Mouse (Mus musculus) stomach, embryonic 16.5 days (tissue): ENCODE data around the gene A930017K11Rik. TPM values are rescaled to one million over a fixed set of nuclear protein-coding genes. Genes with fewer than 3 reads are reported as not detected.

ENCODE experiments used
- ATAC-seq: fragments of 200-750 bp; cut with Nextera tagmentation; 2 replicates; pipeline ENCODE4 v1.8.0; 2017; ENCODE audit warnings: moderate number of reproducible peaks, moderate TSS enrichment; ENCODE audit not compliant: insufficient read depth, low FRiP score
- H3K27ac ChIP-seq: fragments of 300-500 bp; sonication (generic); 2 replicates; pipeline ENCODE4 v1.5.1; 2014; ENCODE audit warnings: low read length
- H3K27me3 ChIP-seq: fragments of 300-500 bp; sonication (generic); 2 replicates; pipeline ENCODE4 v1.6.1; 2014; ENCODE audit warnings: low read length, control low read depth, mixed read lengths; ENCODE audit not compliant: control insufficient read depth, insufficient read depth
- H3K36me3 ChIP-seq: fragments of 300-500 bp; sonication (generic); 2 replicates; pipeline ENCODE4 v1.6.1; 2014; ENCODE audit warnings: low read length; ENCODE audit not compliant: control insufficient read depth, insufficient read depth
- H3K4me1 ChIP-seq: fragments of 300-500 bp; sonication (generic); 2 replicates; pipeline ENCODE4 v1.6.1; 2014; ENCODE audit warnings: low read length, control low read depth, mixed read lengths; ENCODE audit not compliant: control insufficient read depth, insufficient read depth
- H3K4me2 ChIP-seq: fragments of 300-500 bp; sonication (generic); 2 replicates; pipeline ENCODE4 v1.6.1; 2014; ENCODE audit warnings: low read depth, low read length, mixed read lengths
- H3K4me3 ChIP-seq: fragments of 300-500 bp; sonication (generic); replicated peaks from 2 replicates; pipeline ENCODE4 v1.5.1; 2014; ENCODE audit warnings: mild to moderate bottlenecking, low read length
- H3K9ac ChIP-seq: fragments of 300-500 bp; sonication (generic); 2 replicates; pipeline ENCODE4 v1.6.1; 2014; ENCODE audit warnings: low read length
- H3K9me3 ChIP-seq: fragments of 300-500 bp; sonication (generic); replicated peaks from 2 replicates; pipeline ENCODE4 v1.6.1; 2016; ENCODE audit warnings: low read length, control low read depth; ENCODE audit not compliant: control insufficient read depth
- WGBS: fragments of 180-500 bp; shearing (Covaris S2); extraction: QIAGEN DNeasy Blood & Tissue Kit; methylation state at CpG from one replicate; pipeline ENCODE4 v1.1.7; 2014; 5-methylcytosine and 5-hydroxymethylcytosine counted together
- polyA plus RNA-seq: library from polyadenylated mRNA; unstranded; fragments of >200 nt; fragmentation: Nextera tagmentation; extraction: Ambion mirVana; gene quantifications from 2 replicates; pipeline ENCODE4 v1.2.1, GENCODE M21; 2015

Gene A930017K11Rik
- polyA plus RNA-seq, 1 experiment from 2014 or later = 0.31 TPM

- no peak overlapping the region for H3K4me3 ChIP-seq
- 90% methylated on average over 7 of the region's 7 CpGs for WGBS
- H3K4me1 ChIP-seq = no peaks in the 10 kb centered on the region
- H3K27me3 ChIP-seq = no peaks in the 10 kb centered on the region
- ATAC-seq = no peak
- no peak overlapping the region for H3K27ac ChIP-seq
- H3K4me2 ChIP-seq = no peak overlapping the region
- H3K36me3 ChIP-seq = peaks cover 4% of the 10 kb centered on the region; the same call in 1 of the 2 replicates
- no peaks in the 10 kb centered on the region for H3K9me3 ChIP-seq
- no peak overlapping the region for H3K9ac ChIP-seq
Measured at GRCm38 (mm10) chr17:25962413-25962905, 10.1 kb upstream of the A930017K11Rik start.

GRCm38 (mm10) chr17:25961566-25961965 is 9.2 kb upstream of the A930017K11Rik start:
- H3K36me3 ChIP-seq = peaks cover 4% of the 10 kb centered on the region; the same call in 1 of the 2 replicates
- H3K4me3 ChIP-seq = no peak overlapping the region
- H3K4me1 ChIP-seq = no peaks in the 10 kb centered on the region
- H3K27ac ChIP-seq = no peak overlapping the region
- no peak overlapping the region for H3K9ac ChIP-seq
- 94% methylated on average over 5 of the region's 5 CpGs for WGBS
- H3K4me2 ChIP-seq = no peak overlapping the region
- ATAC-seq = no peak
- H3K27me3 ChIP-seq = no peaks in the 10 kb centered on the region
- H3K9me3 ChIP-seq = no peaks in the 10 kb centered on the region

DNA sequence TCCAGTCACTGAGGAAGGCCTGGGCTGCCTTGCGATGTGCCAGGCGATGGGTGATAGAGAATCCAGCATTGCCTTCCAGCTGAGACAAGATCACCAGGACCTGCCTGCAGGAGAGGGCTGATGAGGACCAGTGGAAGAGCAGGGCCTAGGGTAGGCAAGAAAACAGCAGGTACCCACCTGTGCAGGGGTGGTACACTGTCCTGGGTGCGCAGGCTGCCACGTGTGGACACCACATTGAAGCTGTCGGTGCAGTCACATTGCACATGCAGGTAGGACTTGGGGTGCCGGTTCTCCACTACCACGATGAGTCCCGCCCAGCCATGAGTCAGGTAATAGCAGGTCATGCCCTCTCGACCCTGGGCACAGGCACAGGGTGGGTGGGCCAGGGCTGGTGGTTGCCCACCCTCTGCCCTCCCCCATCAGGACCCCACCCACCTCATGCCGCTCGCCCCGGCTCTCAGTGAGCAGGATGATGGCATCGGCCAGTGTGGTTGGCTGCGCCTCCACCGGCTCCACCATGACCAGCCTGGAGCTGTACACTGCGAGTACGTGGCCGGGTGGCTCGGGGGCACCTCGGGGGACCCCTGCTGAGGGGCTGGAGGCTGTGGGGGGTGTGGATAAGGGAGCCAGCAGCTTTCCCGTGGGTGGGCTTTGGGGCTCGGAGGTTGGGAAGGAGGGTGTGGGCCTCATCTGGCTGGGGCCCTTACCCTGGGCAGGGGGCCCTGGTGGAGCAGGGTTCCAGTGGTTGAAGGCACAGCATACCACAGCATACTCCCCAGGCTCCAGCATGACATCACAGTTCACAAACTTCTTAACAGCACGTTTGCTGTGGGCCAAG is 7.5 kb upstream of the A930017K11Rik start:
- peaks cover 4% of the 10 kb centered on the region; the same call in 1 of the 2 replicates for H3K36me3 ChIP-seq
- ATAC-seq = no peak
- H3K27ac ChIP-seq = no peak overlapping the region
- H3K4me3 ChIP-seq = no peak overlapping the region
- no peaks in the 10 kb centered on the region for H3K9me3 ChIP-seq
- no peak overlapping the region for H3K9ac ChIP-seq
- 89% methylated on average over 23 of the region's 23 CpGs for WGBS
- no peak overlapping the region for H3K4me2 ChIP-seq
- no peaks in the 10 kb centered on the region for H3K27me3 ChIP-seq
- no peaks in the 10 kb centered on the region for H3K4me1 ChIP-seq

GRCm38 (mm10) chr17:25958771-25959494 is 6.6 kb upstream of the A930017K11Rik start:
- no peaks in the 10 kb centered on the region for H3K27me3 ChIP-seq
- WGBS = 90% methylated on average over 11 of the region's 11 CpGs
- H3K9ac ChIP-seq = no peak overlapping the region
- no peaks in the 10 kb centered on the region for H3K9me3 ChIP-seq
- H3K27ac ChIP-seq = no peak overlapping the region
- no peak overlapping the region for H3K4me3 ChIP-seq
- no peak overlapping the region for H3K4me2 ChIP-seq
- peaks cover 4% of the 10 kb centered on the region; the same call in 1 of the 2 replicates for H3K36me3 ChIP-seq
- no peak for ATAC-seq
- no peaks in the 10 kb centered on the region for H3K4me1 ChIP-seq

DNA sequence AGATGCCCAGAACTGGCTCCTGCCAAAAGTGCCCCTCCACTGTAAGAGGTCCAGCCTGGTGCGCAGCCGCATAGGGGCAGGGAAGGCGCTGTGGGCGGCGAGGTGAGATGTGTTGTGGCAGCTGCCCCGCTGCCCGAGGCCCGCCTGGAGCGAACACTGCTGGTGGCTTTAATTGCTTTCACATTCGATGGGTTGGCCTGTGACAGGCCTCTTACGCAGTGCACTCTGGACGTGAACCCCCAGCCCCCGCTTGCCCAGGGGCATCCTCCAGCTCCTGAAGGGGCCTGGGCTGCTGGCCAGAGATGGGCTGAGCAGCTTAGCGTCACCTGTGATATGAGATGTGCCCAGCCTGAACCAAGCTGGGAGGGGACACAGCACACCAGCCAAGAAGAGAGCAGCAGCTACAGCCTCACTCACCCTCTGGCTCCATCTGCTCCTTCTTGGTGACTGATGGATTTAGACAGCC is 5.3 kb upstream of the A930017K11Rik start:
- H3K4me1 ChIP-seq = no peaks in the 10 kb centered on the region
- no peak overlapping the region for H3K4me3 ChIP-seq
- ATAC-seq = no peak
- no peaks in the 10 kb centered on the region for H3K9me3 ChIP-seq
- H3K4me2 ChIP-seq = no peak overlapping the region
- H3K27me3 ChIP-seq = peaks cover 9% of the 10 kb centered on the region
- H3K9ac ChIP-seq = no peak overlapping the region
- 88% methylated on average over 14 of the region's 14 CpGs for WGBS
- H3K36me3 ChIP-seq = 0 out of 2 replicates have a peak, but pooled peaks cover 4% of the 10 kb centered on the region
- no peak overlapping the region for H3K27ac ChIP-seq

DNA sequence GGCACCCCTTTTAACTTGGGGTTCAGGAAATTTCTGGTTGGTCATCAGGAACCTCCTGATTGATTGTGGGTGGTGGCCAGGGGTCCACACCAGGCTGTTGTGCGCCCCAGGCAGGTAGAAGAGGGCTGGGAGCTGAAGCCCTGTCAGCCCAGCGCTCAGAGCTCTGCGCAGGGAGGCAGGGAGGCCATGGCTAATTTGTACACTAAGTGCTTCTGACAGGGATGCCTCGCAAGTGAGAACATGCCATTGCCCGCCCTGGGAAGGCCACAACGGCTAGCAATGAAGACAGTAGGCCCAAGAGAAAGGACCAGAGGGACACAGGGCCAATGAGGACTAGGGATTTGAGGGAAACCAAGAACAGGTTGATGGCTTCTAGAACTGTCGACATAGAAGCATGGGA is 4.3 kb upstream of the A930017K11Rik start:
- Histone ChIP-seq H3K9me3 (no peaks in the 10 kb centered on the region), H3K27ac (no peak overlapping the region), H3K4me3 (no peak overlapping the region), H3K36me3 (0 out of 2 replicates have a peak, but pooled peaks cover 4% of the 10 kb centered on the region), H3K9ac (no peak overlapping the region), H3K27me3 (peaks cover 18% of the 10 kb centered on the region), H3K4me1 (peaks cover 5% of the 10 kb centered on the region), H3K4me2 (no peak overlapping the region)
- WGBS = 81% methylated on average over 7 of the region's 7 CpGs
- ATAC-seq = no peak

GRCm38 (mm10) chr17:25956201-25956600 is 3.8 kb upstream of the A930017K11Rik start:
- Histone ChIP-seq H3K27me3 (peaks cover 22% of the 10 kb centered on the region), H3K9me3 (no peaks in the 10 kb centered on the region), H3K4me1 (peaks cover 7% of the 10 kb centered on the region), H3K4me2 (no peak overlapping the region), H3K27ac (no peak overlapping the region), H3K4me3 (no peak overlapping the region), H3K9ac (no peak overlapping the region), H3K36me3 (0 out of 2 replicates have a peak, but pooled peaks cover 4% of the 10 kb centered on the region)
- WGBS = 74% methylated on average over 7 of the region's 7 CpGs
- ATAC-seq = no peak

GRCm38 (mm10) chr17:25955736-25956135 is 3.4 kb upstream of the A930017K11Rik start:
- Histone ChIP-seq H3K4me1 (peaks cover 8% of the 10 kb centered on the region), H3K27ac (no peak overlapping the region), H3K9me3 (no peaks in the 10 kb centered on the region), H3K27me3 (peaks cover 27% of the 10 kb centered on the region), H3K4me2 (no peak overlapping the region), H3K9ac (no peak overlapping the region), H3K4me3 (no peak overlapping the region), H3K36me3 (0 out of 2 replicates have a peak, but pooled peaks cover 4% of the 10 kb centered on the region)
- WGBS = 47% methylated on average over 3 of the region's 3 CpGs
- ATAC-seq = no peak

DNA sequence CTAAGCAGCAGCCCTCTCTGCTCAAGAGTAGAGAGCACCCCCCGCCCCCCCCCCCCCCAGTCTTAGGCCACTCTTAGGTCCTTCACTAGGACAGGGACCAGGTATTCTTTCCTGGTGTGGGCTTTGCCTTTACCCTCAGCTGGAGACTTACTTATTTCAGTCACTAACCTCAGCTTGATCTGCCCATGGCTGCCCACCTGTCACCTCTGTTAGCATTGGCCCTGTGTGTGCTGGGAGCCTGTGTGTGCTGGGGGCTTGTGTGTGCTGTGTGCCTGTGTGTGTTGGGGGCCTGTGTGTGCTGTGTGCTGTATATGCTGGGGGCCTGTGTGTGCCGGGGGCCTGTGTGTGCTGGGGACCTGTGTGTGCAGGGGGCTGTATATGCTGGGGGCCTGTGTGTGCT is 2.3 kb upstream of the A930017K11Rik start:
- Histone ChIP-seq H3K36me3 (0 out of 2 replicates have a peak, but pooled peaks cover 4% of the 10 kb centered on the region), H3K27me3 (peaks cover 37% of the 10 kb centered on the region)

More for the DNA sequence above, 2.3 kb upstream of the A930017K11Rik start:
- no peaks in the 10 kb centered on the region for H3K9me3 ChIP-seq
- H3K4me2 ChIP-seq = no peak overlapping the region
- H3K27ac ChIP-seq = no peak overlapping the region
- no peak for ATAC-seq
- no peak overlapping the region for H3K9ac ChIP-seq
- peaks cover 8% of the 10 kb centered on the region for H3K4me1 ChIP-seq
- 62% methylated on average over 2 of the region's 2 CpGs for WGBS
- H3K4me3 ChIP-seq = no peak overlapping the region
